Mouse (Mus musculus): ENCODE measurements around the gene Rassf4.

GRCm38 (mm10) chr6:116607230-116607629, 66.5 kb downstream of the Rassf4 start:
- TF ChIP-seq CTCF (IDR thresholded peaks at IDR 0.05; ENCODE audit: borderline replicate concordance, control insufficient read depth, extremely low read depth, insufficient read depth, low read length, poor library complexity) (no peak), POLR2A (IDR thresholded peaks at IDR 0.05; ENCODE audit: control insufficient read depth, extremely low read depth, insufficient read depth, low read length, poor library complexity) (no peak)
